Mouse (Mus musculus) neural tube, embryonic 11.5 days (tissue): ENCODE data around the gene Elovl6. TPM values are rescaled to one million over a fixed set of nuclear protein-coding genes. Genes with fewer than 3 reads are reported as not detected.

Experiments
- ATAC-seq: fragments of 200-750 bp; cut with Nextera tagmentation; 2 replicates; pipeline ENCODE4 v1.8.0; 2017; ENCODE audit warnings: moderate number of reproducible peaks, mild to moderate bottlenecking, moderate TSS enrichment, moderate library complexity; ENCODE audit not compliant: insufficient read depth, low FRiP score, low TSS enrichment
- DNase-seq: peaks from one replicate; pipeline ENCODE4 v3.0.0-alpha.2; 2015; ENCODE audit warnings: low spot score
- H3K27ac ChIP-seq: fragments of 300-500 bp; sonication (generic); 2 replicates; pipeline ENCODE4 v1.5.1; 2014; ENCODE audit warnings: low read depth, mild to moderate bottlenecking, low read length
- H3K27me3 ChIP-seq: fragments of 300-500 bp; sonication (generic); 2 replicates; pipeline ENCODE4 v1.6.1; 2014; ENCODE audit warnings: mild to moderate bottlenecking, low read length, mixed read lengths; ENCODE audit not compliant: control insufficient read depth, insufficient read depth
- H3K36me3 ChIP-seq: fragments of 300-500 bp; sonication (generic); 2 replicates; pipeline ENCODE4 v1.6.1; 2014; ENCODE audit warnings: mild to moderate bottlenecking, low read length, moderate library complexity, mixed read lengths; ENCODE audit not compliant: control insufficient read depth, insufficient read depth
- H3K4me1 ChIP-seq: fragments of 300-500 bp; sonication (generic); 2 replicates; pipeline ENCODE4 v1.6.1; 2014; ENCODE audit warnings: low read length, mixed read lengths; ENCODE audit not compliant: control insufficient read depth, insufficient read depth
- H3K4me2 ChIP-seq: fragments of 300-500 bp; sonication (generic); 2 replicates; pipeline ENCODE4 v1.6.1; 2014; ENCODE audit warnings: low read depth, mild to moderate bottlenecking, moderate library complexity
- H3K4me3 ChIP-seq: fragments of 300-500 bp; sonication (generic); 2 replicates; pipeline ENCODE4 v1.5.1; 2014; ENCODE audit warnings: low read depth, low read length
- H3K9ac ChIP-seq: fragments of 300-500 bp; sonication (generic); 2 replicates; pipeline ENCODE4 v1.6.1; 2014; ENCODE audit warnings: mild to moderate bottlenecking, low read length
- H3K9me3 ChIP-seq: fragments of 300-500 bp; sonication (generic); 2 replicates; pipeline ENCODE4 v1.6.1; 2016; ENCODE audit warnings: low read length; ENCODE audit not compliant: control insufficient read depth
- WGBS: fragments of 180-500 bp; shearing (Covaris S2); extraction: QIAGEN DNeasy Blood & Tissue Kit; methylation state at CpG from one replicate; pipeline ENCODE4 v1.1.7; 2014; 5-methylcytosine and 5-hydroxymethylcytosine counted together
- polyA plus RNA-seq: library from polyadenylated mRNA; unstranded; fragments of >200 nt; fragmentation: Nextera tagmentation; extraction: Ambion mirVana; gene quantifications from 2 replicates; pipeline ENCODE4 v1.2.1, GENCODE M21; 2014

Gene Elovl6
- polyA plus RNA-seq, 1 experiment from 2014 or later: 47.1 TPM

DNA sequence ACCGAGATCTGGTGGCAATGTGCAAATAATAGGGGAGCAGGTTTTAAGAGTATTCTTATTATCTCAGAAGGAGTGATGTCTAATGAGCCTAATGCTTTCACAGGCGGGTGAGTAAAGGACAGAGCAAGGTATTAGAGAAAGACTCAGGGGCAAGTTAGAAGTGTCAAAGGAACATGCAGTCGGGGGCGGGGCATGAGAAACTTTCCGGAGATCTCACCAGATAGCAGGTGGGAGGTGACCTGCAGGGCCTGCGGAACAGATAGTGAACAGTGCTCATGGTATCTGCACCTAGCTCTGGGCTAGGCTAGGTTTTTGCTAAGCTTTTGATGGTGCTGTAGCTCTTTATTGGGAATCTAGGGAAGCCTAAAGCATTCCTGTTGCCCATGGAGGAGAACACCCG lies 25.4 kb downstream of the Elovl6 start:
- no peaks in the 10 kb centered on the region for H3K4me1 ChIP-seq
- no peaks in the 10 kb centered on the region for H3K9me3 ChIP-seq
- no peaks in the 10 kb centered on the region for H3K36me3 ChIP-seq
- WGBS: 91% methylated on average over 7 of the region's 7 CpGs
- H3K27me3 ChIP-seq: no peaks in the 10 kb centered on the region
- DNase-seq (no peak), ATAC-seq (no peak)
- no peak overlapping the region for H3K4me2 ChIP-seq
- H3K27ac ChIP-seq: no peak overlapping the region
- no peak overlapping the region for H3K9ac ChIP-seq
- H3K4me3 ChIP-seq: no peak overlapping the region

DNA sequence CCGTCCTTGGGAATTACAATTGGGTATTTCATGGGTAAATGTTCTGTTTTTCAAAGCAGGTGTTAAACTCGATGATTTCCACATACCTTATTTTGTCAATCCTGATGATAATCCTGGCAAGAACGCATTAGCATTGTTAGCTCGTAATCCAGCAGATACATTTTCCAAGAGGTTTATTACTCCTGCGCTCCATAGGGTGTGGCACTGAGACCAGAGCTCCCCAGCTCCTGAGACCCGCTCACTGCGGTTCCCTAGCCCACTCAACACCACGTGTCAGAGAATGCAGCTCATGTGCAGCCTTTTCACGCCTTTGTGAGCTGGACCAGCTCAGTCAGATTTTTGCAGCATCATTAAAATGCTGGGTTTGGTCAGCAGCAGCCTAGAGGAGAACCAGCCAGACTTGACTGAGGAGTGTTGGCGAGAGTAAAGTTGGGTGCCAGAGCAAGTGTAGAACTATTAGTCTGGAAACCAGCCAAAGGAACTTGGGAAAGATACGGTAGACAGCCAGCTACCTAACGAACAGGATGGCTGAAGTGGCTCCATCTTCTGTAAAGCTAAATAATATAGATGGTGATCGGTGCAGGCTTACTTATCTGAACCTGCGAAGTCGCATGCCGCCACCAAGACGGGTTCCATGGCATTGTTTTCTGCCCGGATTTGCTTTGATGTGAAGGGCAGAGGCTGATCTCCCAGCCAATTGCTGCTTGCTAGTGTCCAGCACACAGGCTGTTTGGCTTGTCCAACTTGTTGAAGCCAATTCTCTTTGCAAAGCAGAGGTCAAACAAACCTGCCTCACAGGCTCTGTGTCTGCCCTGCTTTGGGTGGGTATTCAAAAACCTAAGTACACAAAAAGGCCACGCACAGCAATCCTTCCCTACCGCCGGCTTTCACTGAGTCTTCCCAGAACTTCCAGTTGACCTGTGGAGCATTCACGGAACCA lies 26.1 kb downstream of the Elovl6 start:
- Histone ChIP-seq H3K4me3 (no peak overlapping the region), H3K4me1 (no peaks in the 10 kb centered on the region), H3K9ac (no peak overlapping the region), H3K4me2 (no peak overlapping the region), H3K27me3 (no peaks in the 10 kb centered on the region), H3K36me3 (no peaks in the 10 kb centered on the region), H3K27ac (no peak overlapping the region), H3K9me3 (no peaks in the 10 kb centered on the region)
- DNase-seq: no peak
- ATAC-seq: no peak
- WGBS: 91% methylated on average over 22 of the region's 22 CpGs

DNA sequence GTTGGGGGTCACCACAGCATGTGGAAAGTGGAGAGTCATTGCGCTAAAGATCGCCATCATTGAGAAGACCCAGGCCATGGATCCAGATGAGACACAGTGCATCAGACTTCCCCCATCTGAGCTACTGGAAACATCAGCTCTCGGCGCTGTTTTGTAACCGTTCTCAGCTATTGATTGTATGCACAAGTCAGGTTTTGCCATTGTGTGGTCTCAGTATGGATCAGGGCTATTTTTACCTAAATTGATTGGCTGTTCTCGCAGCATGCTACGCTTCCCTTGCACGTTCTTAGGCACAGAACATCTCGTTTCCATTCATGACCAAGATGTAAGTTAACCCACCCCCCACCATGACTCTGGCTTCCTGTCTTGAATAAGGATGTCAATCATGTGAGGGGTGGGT lies 27.9 kb downstream of the Elovl6 start:
- 93% methylated on average over 9 of the region's 9 CpGs for WGBS
- Histone ChIP-seq H3K4me2 (no peak overlapping the region), H3K4me3 (no peak overlapping the region), H3K36me3 (no peaks in the 10 kb centered on the region), H3K27me3 (no peaks in the 10 kb centered on the region), H3K9me3 (no peaks in the 10 kb centered on the region), H3K4me1 (no peaks in the 10 kb centered on the region), H3K27ac (no peak overlapping the region), H3K9ac (no peak overlapping the region)
- DNase-seq (no peak), ATAC-seq (no peak)

DNA sequence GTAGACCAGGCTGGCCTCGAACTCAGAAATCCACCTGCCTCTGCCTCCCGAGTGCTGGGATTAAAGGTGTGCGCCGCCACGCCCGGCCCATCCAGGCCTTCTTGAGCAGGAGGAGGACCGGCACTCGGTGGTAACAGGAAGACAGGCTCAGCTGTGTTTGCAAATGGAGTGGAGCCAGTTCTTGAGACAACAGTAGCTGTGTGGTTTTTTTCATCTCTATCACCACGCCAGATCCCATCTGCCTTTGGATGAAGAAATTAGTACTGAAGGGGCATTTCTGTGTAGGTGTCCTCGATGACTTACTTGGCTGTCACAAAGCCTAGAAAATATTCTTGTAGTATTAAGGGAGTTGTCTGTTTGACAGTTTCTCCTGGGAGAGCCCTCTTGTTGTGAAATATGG lies 28.9 kb downstream of the Elovl6 start:
- no peaks in the 10 kb centered on the region for H3K9me3 ChIP-seq
- ATAC-seq (no peak), DNase-seq (no peak)
- no peak overlapping the region for H3K27ac ChIP-seq
- H3K4me2 ChIP-seq: no peak overlapping the region
- H3K9ac ChIP-seq: no peak overlapping the region
- 94% methylated on average over 10 of the region's 10 CpGs for WGBS
- H3K4me1 ChIP-seq: no peaks in the 10 kb centered on the region
- no peaks in the 10 kb centered on the region for H3K36me3 ChIP-seq
- no peaks in the 10 kb centered on the region for H3K27me3 ChIP-seq
- no peak overlapping the region for H3K4me3 ChIP-seq

DNA sequence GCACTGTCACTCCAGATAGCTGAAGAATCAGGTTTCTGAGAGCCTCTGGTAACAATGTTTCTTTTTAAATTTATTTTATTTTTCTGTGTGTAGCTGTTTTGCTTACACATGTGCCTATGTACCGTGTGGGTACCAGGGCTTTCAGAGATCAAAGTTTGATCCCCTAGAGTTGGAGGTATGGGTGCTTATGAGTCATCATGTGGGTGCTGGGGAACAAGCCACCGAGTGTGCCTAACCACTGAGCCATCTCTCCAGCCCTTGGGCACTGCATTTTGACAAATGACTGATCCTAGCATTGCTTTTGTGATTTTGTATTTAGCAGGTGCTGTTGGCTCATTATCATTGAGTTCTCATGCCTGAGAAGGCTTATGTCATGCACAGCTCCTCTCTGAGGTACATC lies 29.7 kb downstream of the Elovl6 start:
- no peak overlapping the region for H3K4me3 ChIP-seq
- no peak overlapping the region for H3K9ac ChIP-seq
- no peaks in the 10 kb centered on the region for H3K27me3 ChIP-seq
- ATAC-seq (no peak), DNase-seq (no peak)
- WGBS: 84% methylated on average over 2 of the region's 2 CpGs
- no peaks in the 10 kb centered on the region for H3K9me3 ChIP-seq
- no peak overlapping the region for H3K27ac ChIP-seq
- H3K4me1 ChIP-seq: no peaks in the 10 kb centered on the region
- H3K4me2 ChIP-seq: no peak overlapping the region
- no peaks in the 10 kb centered on the region for H3K36me3 ChIP-seq

DNA sequence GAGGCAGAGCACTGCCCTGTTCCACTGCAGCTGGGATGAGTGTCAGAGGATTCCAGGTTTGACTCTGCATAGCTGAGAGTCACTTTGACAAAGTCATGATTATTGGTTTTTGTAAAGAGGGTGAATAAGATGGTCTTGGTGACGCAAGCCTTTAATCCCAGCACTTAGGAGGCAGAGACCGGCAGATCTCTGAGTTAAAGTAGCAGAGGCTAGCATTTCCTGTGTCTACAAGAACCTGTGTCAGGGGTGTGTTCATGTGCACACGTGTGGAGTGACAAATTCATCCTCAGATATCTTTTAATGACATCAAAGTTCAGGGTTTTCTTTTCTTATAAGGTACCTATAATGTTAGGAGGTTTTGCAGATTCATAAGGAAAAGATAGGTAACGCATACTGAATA lies 30.3 kb downstream of the Elovl6 start:
- Histone ChIP-seq H3K9me3 (no peaks in the 10 kb centered on the region), H3K9ac (no peak overlapping the region), H3K27me3 (no peaks in the 10 kb centered on the region), H3K4me1 (no peaks in the 10 kb centered on the region), H3K4me3 (no peak overlapping the region), H3K27ac (no peak overlapping the region), H3K36me3 (no peaks in the 10 kb centered on the region), H3K4me2 (no peak overlapping the region)
- WGBS: 93% methylated on average over 4 of the region's 4 CpGs
- ATAC-seq (no peak), DNase-seq (no peak)

DNA sequence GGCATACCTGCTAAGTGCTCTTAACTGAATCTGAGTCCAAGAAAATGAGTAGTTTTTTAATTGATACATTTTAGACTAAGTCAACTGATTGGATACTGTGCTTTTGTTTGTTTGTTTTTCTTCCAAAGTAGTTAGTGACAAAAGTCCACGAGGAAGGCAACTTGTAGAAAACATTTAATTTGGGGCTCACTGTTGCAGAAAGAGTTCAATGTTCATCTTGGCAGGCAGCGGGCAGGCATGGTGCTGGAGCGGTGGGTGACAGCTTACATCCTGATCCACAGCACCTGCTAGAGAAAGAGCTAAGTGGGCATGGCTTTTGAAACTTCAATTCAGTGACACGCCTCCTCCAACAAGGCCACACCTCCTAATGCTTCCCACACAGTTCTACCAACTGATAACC lies 31.7 kb downstream of the Elovl6 start:
- Histone ChIP-seq H3K27me3 (no peaks in the 10 kb centered on the region), H3K36me3 (no peaks in the 10 kb centered on the region), H3K27ac (no peak overlapping the region), H3K4me2 (no peak overlapping the region), H3K9ac (no peak overlapping the region), H3K9me3 (no peaks in the 10 kb centered on the region), H3K4me3 (no peak overlapping the region), H3K4me1 (no peaks in the 10 kb centered on the region)
- no peak for DNase-seq
- WGBS: 94% methylated on average over 4 of the region's 4 CpGs
- ATAC-seq: no peak

DNA sequence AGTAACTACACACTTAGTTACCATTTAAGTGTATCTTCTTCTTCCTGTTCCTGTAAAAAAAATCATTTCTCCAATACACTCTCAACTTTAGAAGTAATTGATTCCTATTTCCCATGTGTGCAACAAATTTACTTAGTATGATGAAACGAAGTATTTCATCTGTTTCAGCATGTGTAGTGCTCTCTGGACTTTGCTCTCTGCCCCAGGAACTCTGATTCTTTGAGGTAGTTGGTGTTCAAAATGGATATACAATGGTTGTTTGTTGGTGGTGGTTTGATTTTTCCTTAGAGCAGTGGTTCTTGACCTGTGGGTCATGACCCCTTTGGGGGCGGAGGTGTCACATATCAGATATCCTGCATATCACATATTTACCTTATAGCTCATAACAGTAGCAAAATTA lies 32.7 kb downstream of the Elovl6 start:
- no peak for ATAC-seq
- H3K36me3 ChIP-seq: no peaks in the 10 kb centered on the region
- DNase-seq: no peak
- H3K4me3 ChIP-seq: no peak overlapping the region
- no peaks in the 10 kb centered on the region for H3K9me3 ChIP-seq
- H3K27me3 ChIP-seq: no peaks in the 10 kb centered on the region
- no peak overlapping the region for H3K4me2 ChIP-seq
- H3K27ac ChIP-seq: no peak overlapping the region
- H3K4me1 ChIP-seq: no peaks in the 10 kb centered on the region
- WGBS: 86% methylated on average over 2 of the region's 2 CpGs
- no peak overlapping the region for H3K9ac ChIP-seq

DNA sequence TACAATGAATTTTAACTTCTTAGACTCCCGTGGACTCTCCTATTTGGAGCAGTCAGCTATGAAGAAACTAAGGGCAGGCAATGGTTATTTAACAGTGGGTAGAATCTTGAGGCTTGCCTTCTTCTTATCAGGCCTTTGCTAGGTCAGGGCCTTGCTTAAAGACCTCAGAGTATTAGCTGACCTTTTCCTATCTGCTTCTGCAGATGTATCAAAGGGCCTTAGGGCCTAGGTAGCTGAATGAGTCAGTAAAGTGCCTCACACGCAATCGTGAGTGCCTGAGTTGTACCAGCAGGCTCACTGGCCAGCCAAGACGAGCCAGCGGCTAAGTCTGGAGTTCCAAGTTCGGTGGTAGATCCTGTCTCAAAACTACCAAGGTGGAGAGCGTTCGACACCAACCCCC lies 33.3 kb downstream of the Elovl6 start:
- H3K4me1 ChIP-seq: no peaks in the 10 kb centered on the region
- no peaks in the 10 kb centered on the region for H3K36me3 ChIP-seq
- no peak for ATAC-seq

More for the DNA sequence above, 33.3 kb downstream of the Elovl6 start:
- no peak overlapping the region for H3K4me3 ChIP-seq
- H3K9ac ChIP-seq: no peak overlapping the region
- H3K9me3 ChIP-seq: no peaks in the 10 kb centered on the region
- no peak for DNase-seq
- H3K27me3 ChIP-seq: no peaks in the 10 kb centered on the region
- no peak overlapping the region for H3K27ac ChIP-seq
- 90% methylated on average over 8 of the region's 8 CpGs for WGBS
- H3K4me2 ChIP-seq: no peak overlapping the region
